Mouse (Mus musculus): ENCODE results near the gene Ephb2. TPM values are rescaled to one million over a fixed set of nuclear protein-coding genes. Genes with fewer than 3 reads are reported as not detected.

The Ephb2 gene
- polyA plus RNA-seq, 1 experiment from 2014 or later = 15.6 TPM

GRCm38 (mm10) chr4:136786453-136787276 is 49.1 kb downstream of the Ephb2 start:
- Histone ChIP-seq H3K4me1 (peaks cover 86% of the 10 kb centered on the region), H3K9me3 (replicated peaks) (no peaks in the 10 kb centered on the region), H3K4me3 (no peak overlapping the region), H3K27me3 (ENCODE audit: low read depth, poor library complexity, severe bottlenecking) (no peaks in the 10 kb centered on the region), H3K36me3 (peaks cover 48% of the 10 kb centered on the region), H3K27ac (replicated peaks) (peak overlapping the region; percentile 46)
- 65% methylated on average over 26 of the region's 26 CpGs for WGBS
- DNase-seq (ENCODE audit: low spot score) = no peak

- peaks cover 88% of the 10 kb centered on the region for H3K4me1 ChIP-seq
- 70% methylated on average over 22 of the region's 22 CpGs for WGBS
- no peak for DNase-seq (ENCODE audit: low spot score)
Observed at GRCm38 (mm10) chr4:136783552-136784150, 52.1 kb downstream of the Ephb2 start.

DNA sequence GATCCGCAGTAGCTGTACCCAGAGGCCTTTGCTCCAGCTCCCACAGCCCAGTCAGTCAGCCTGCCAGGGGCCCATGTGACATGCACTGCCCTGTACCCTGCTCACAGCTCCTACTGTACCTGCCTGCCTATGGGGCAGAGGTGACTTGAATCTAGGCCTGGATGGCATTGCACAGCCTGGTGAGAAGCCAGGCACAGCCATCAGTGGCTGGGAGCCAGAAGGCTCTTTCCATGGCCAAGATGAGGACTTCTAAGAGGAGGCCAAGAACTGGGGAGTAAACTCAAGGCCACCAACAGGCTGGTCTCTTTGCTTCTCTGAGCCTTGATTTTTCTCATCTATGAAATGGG is 53.2 kb downstream of the Ephb2 start:
- 0 out of 2 replicates have a peak overlapping the region, but pooled peaks have one; percentile 38 for H3K27ac ChIP-seq (replicated peaks)
- H3K4me3 ChIP-seq = no peak overlapping the region
- no peak for DNase-seq (ENCODE audit: low spot score)
- peaks cover 41% of the 10 kb centered on the region for H3K36me3 ChIP-seq
- H3K9me3 ChIP-seq (replicated peaks) = no peaks in the 10 kb centered on the region
- WGBS = 92% methylated on average over 1 of the region's 1 CpGs
- no peaks in the 10 kb centered on the region for H3K27me3 ChIP-seq (ENCODE audit: low read depth, poor library complexity, severe bottlenecking)
- peaks cover 88% of the 10 kb centered on the region for H3K4me1 ChIP-seq

More at GRCm38 (mm10) chr4:136783552-136784150, 52.1 kb downstream of the Ephb2 start:
- Histone ChIP-seq H3K27me3 (ENCODE audit: low read depth, poor library complexity, severe bottlenecking) (no peaks in the 10 kb centered on the region), H3K4me3 (no peak overlapping the region), H3K9me3 (replicated peaks) (no peaks in the 10 kb centered on the region), H3K36me3 (peaks cover 48% of the 10 kb centered on the region), H3K27ac (replicated peaks) (peak overlapping the region; percentile 55; the same call in 1 of the 2 replicates)

GRCm38 (mm10) chr4:136781868-136782578 is 53.8 kb downstream of the Ephb2 start:
- peaks cover 88% of the 10 kb centered on the region for H3K4me1 ChIP-seq
- H3K27ac ChIP-seq (replicated peaks) = peak overlapping the region; percentile 39; the same call in 1 of the 2 replicates
- H3K4me3 ChIP-seq = no peak overlapping the region
- 94% methylated on average over 13 of the region's 13 CpGs for WGBS
- no peaks in the 10 kb centered on the region for H3K27me3 ChIP-seq (ENCODE audit: low read depth, poor library complexity, severe bottlenecking)
- H3K36me3 ChIP-seq = peaks cover 41% of the 10 kb centered on the region
- no peaks in the 10 kb centered on the region for H3K9me3 ChIP-seq (replicated peaks)
- DNase-seq (ENCODE audit: low spot score) = no peak

- WGBS = 84% methylated on average over 20 of the region's 20 CpGs
- no peak overlapping the region; the same call in 1 of the 2 replicates for H3K27ac ChIP-seq (replicated peaks)
- H3K4me1 ChIP-seq = peaks cover 88% of the 10 kb centered on the region
- no peak for DNase-seq (ENCODE audit: low spot score)
- H3K4me3 ChIP-seq = no peak overlapping the region
- no peaks in the 10 kb centered on the region for H3K9me3 ChIP-seq (replicated peaks)
- H3K27me3 ChIP-seq (ENCODE audit: low read depth, poor library complexity, severe bottlenecking) = no peaks in the 10 kb centered on the region
- H3K36me3 ChIP-seq = peaks cover 47% of the 10 kb centered on the region
Observed at GRCm38 (mm10) chr4:136780201-136780895, 55.4 kb downstream of the Ephb2 start.

DNA sequence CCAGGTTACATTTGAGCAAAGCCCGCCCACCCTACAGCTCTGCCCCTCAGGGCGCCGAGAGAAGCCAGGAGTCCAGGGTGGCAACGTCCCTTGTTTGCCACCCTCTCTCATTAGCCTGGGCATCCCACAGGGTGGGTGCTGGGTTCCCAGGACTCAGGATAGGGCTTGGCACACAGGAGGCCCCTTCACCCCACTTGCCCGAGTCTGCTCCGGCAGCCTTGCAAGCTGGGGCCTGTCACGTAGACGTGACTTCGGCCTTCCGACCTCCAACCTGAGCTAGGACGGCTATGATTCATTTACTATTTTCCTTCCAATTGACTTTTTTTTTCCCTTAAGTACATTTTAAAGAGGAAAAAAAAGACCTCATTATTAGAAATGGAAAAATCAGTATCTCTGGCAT is 56.6 kb downstream of the Ephb2 start:
- no peaks in the 10 kb centered on the region for H3K9me3 ChIP-seq (replicated peaks)
- H3K36me3 ChIP-seq = peaks cover 51% of the 10 kb centered on the region
- H3K27ac ChIP-seq (replicated peaks) = peak overlapping the region; percentile 38; the same call in 1 of the 2 replicates
- no peak overlapping the region for H3K4me3 ChIP-seq
- no peaks in the 10 kb centered on the region for H3K27me3 ChIP-seq (ENCODE audit: low read depth, poor library complexity, severe bottlenecking)
- 92% methylated on average over 11 of the region's 11 CpGs for WGBS
- peaks cover 93% of the 10 kb centered on the region for H3K4me1 ChIP-seq
- no peak for DNase-seq (ENCODE audit: low spot score)

GRCm38 (mm10) chr4:136776471-136776892 is 59.3 kb downstream of the Ephb2 start:
- no peak for DNase-seq (ENCODE audit: low spot score)
- H3K4me1 ChIP-seq = peaks cover 100% of the 10 kb centered on the region
- 19% methylated on average over 9 of the region's 9 CpGs for WGBS

DNA sequence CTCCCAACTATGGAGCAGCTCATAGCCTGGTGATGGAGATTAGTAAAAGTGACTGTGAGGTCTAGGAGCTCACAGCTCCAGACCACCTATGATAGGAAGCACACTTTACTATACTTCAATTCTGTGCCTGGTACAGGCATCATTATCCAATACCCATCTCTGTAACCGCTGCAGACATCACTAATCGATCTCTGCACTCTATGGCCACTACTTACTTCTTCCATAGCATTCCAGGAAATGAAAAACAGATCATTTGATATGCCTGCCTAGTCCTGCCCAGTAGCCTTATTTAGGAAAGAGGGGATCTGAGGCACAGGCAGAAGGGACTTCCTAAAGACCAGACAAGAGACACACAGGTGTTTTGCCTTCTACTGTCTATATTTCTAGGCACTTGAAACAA is 59.9 kb downstream of the Ephb2 start:
- DNase-seq (ENCODE audit: low spot score) = no peak
- Histone ChIP-seq H3K9me3 (replicated peaks) (no peaks in the 10 kb centered on the region), H3K27ac (replicated peaks) (peak overlapping the region; percentile 79), H3K4me3 (peak overlapping the region; percentile 19; the same call in 1 of the 2 replicates), H3K36me3 (peaks cover 59% of the 10 kb centered on the region), H3K4me1 (peaks cover 99% of the 10 kb centered on the region), H3K27me3 (ENCODE audit: low read depth, poor library complexity, severe bottlenecking) (no peaks in the 10 kb centered on the region)
- WGBS = 83% methylated on average over 2 of the region's 2 CpGs

More at GRCm38 (mm10) chr4:136776471-136776892, 59.3 kb downstream of the Ephb2 start:
- H3K27me3 ChIP-seq (ENCODE audit: low read depth, poor library complexity, severe bottlenecking) = no peaks in the 10 kb centered on the region
- H3K36me3 ChIP-seq = peaks cover 59% of the 10 kb centered on the region
- peak overlapping the region; percentile 19; the same call in 1 of the 2 replicates for H3K4me3 ChIP-seq
- no peaks in the 10 kb centered on the region for H3K9me3 ChIP-seq (replicated peaks)
- peak overlapping the region; percentile 79 for H3K27ac ChIP-seq (replicated peaks)

DNA sequence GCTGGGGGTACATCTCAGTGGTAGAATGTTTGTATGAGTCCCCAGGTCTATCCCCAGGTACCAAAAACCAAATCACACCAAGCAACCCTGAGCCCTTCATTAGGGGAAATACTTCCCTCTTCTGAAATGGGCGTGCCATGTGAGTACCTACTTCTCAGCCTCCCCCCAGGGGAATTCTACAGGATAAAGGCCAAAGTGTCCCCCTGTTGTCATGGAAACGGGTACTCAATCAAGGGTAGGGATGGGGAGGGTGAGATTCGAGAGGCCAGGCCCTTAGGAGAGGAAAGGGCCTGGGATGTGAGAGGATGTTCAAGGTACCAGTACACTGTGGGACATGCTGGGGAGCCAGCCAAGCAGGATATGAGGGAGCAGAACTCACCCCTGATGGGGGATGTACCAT is 61.6 kb downstream of the Ephb2 start:
- DNase-seq (ENCODE audit: low spot score) = no peak
- peaks cover 61% of the 10 kb centered on the region for H3K36me3 ChIP-seq
- H3K4me1 ChIP-seq = peaks cover 85% of the 10 kb centered on the region
- no peaks in the 10 kb centered on the region for H3K9me3 ChIP-seq (replicated peaks)
- 54% methylated on average over 3 of the region's 3 CpGs for WGBS
- H3K4me3 ChIP-seq = no peak overlapping the region
- no peaks in the 10 kb centered on the region for H3K27me3 ChIP-seq (ENCODE audit: low read depth, poor library complexity, severe bottlenecking)
- H3K27ac ChIP-seq (replicated peaks) = peak overlapping the region; percentile 73

GRCm38 (mm10) chr4:136772952-136773584 is 62.7 kb downstream of the Ephb2 start:
- 62% methylated on average over 13 of the region's 13 CpGs for WGBS

GRCm38 (mm10) chr4:136772318-136772717 is 63.5 kb downstream of the Ephb2 start:
- Histone ChIP-seq H3K9me3 (replicated peaks) (peaks cover 8% of the 10 kb centered on the region; the same call in 1 of the 2 replicates), H3K4me1 (peaks cover 74% of the 10 kb centered on the region), H3K27ac (replicated peaks) (peak overlapping the region; percentile 73), H3K36me3 (peaks cover 77% of the 10 kb centered on the region), H3K4me3 (no peak overlapping the region), H3K27me3 (ENCODE audit: low read depth, poor library complexity, severe bottlenecking) (no peaks in the 10 kb centered on the region)
- DNase-seq (ENCODE audit: low spot score) = no peak
- WGBS = 84% methylated on average over 5 of the region's 5 CpGs

More at GRCm38 (mm10) chr4:136772952-136773584, 62.7 kb downstream of the Ephb2 start:
- H3K4me3 ChIP-seq = peak overlapping the region; percentile 20; the same call in 1 of the 2 replicates
- peaks cover 74% of the 10 kb centered on the region for H3K4me1 ChIP-seq
- no peak for DNase-seq (ENCODE audit: low spot score)
- H3K9me3 ChIP-seq (replicated peaks) = peaks cover 8% of the 10 kb centered on the region; the same call in 1 of the 2 replicates
- peak overlapping the region; percentile 73 for H3K27ac ChIP-seq (replicated peaks)
- H3K27me3 ChIP-seq (ENCODE audit: low read depth, poor library complexity, severe bottlenecking) = no peaks in the 10 kb centered on the region
- H3K36me3 ChIP-seq = peaks cover 70% of the 10 kb centered on the region
